Mouse (Mus musculus) embryonic stem cell, embryonic (primary cell): ENCODE measurements around the gene Ucp2.

Experiments used
- CTCF ChIA-PET, 4 experiments: fragments of 300-600 bp in 2 of 4; fragments of 350-600 bp in 2 of 4; sonication (Branson Sonifier 250); formaldehyde crosslinking; loops; one replicate each; lab custom pipeline; 2022; ENCODE audit warnings: inconsistent platforms in 2 of 4; lab: Charles Lee
- POLR2A ChIA-PET, 4 experiments: fragments of 300-600 bp in 2 of 4; fragments of 350-600 bp in 2 of 4; sonication (Branson Sonifier 250); formaldehyde crosslinking; loops; one replicate each; lab custom pipeline; 2022; ENCODE audit warnings: antibody characterized with exemption in 4 of 4, inconsistent platforms in 1 of 4; lab: Charles Lee

Ucp2 gene

GRCm38 (mm10) chr7:100493117-100493483 lies at the start of gene Ucp2:
Gene Ucp2, plus strand, starts transcription at chr7:100493337.
- ChIA-PET POLR2A (interaction anchor here in 3 of 4 experiments (0.5 to 21.9 kb wide), 34 partner anchors 9 to 1685 kb away, joined by 3 to 704 read pairs (median 8); partner anchors contain the start of genes Ucp3 (in 2 of the 3), Coa4 (in 1 of the 3), Dnajb13 (in 1 of the 3) and Fam168a (in 1 of the 3)), CTCF (interaction anchor here in 2 of 4 experiments (0.6 to 2.0 kb wide), 3 partner anchors 11 to 66 kb away, joined by 3 to 8 read pairs (median 3); no protein-coding TSS in a partner anchor)

GRCm38 (mm10) chr7:100443728-100444127 lies 49.4 kb upstream of the Ucp2 start:
- ChIA-PET CTCF (no interaction called here), POLR2A (interaction anchor here in 1 of 4 experiments (1.1 to 1.4 kb wide), 2 partner anchors 11 to 51 kb away, joined by 3 to 6 read pairs; no protein-coding TSS in a partner anchor)

- ChIA-PET CTCF (no interaction called here), POLR2A (interaction anchor here in 1 of 4 experiments (0.9 to 1.0 kb wide), 2 partner anchors 48 to 60 kb away, joined by 3 to 5 read pairs; no protein-coding TSS in a partner anchor)
Measured at GRCm38 (mm10) chr7:100446271-100446670, 46.9 kb upstream of the Ucp2 start.

GRCm38 (mm10) chr7:100448530-100448929 lies 44.6 kb upstream of the Ucp2 start:
- ChIA-PET CTCF (no interaction called here), POLR2A (interaction anchor here in 1 of 4 experiments (1.8 kb wide), 1 partner anchor 46 kb away, joined by 6 read pairs; no protein-coding TSS in a partner anchor)

GRCm38 (mm10) chr7:100448985-100449384 lies 44.2 kb upstream of the Ucp2 start:
- ChIA-PET POLR2A (interaction anchor here in 1 of 4 experiments (1.8 kb wide), 1 partner anchor 46 kb away, joined by 6 read pairs; no protein-coding TSS in a partner anchor), CTCF (no interaction called here)

- ChIA-PET POLR2A (interaction anchor here in 1 of 4 experiments (1.0 kb wide), 1 partner anchor 76 kb away, joined by 3 read pairs; no protein-coding TSS in a partner anchor), CTCF (no interaction called here)
Measured at GRCm38 (mm10) chr7:100458153-100458552, 35.0 kb upstream of the Ucp2 start.

GRCm38 (mm10) chr7:100459862-100460261 lies 33.3 kb upstream of the Ucp2 start:
- CTCF ChIA-PET, result no interaction called here

GRCm38 (mm10) chr7:100461621-100462151 lies 31.5 kb upstream of the Ucp2 start:
- ChIA-PET CTCF (no interaction called here), POLR2A (interaction anchor here in 2 of 4 experiments (0.6 to 1.9 kb wide), 3 partner anchors 11 to 857 kb away, joined by 3 to 5 read pairs (median 3); no protein-coding TSS in a partner anchor)

More at GRCm38 (mm10) chr7:100459862-100460261, 33.3 kb upstream of the Ucp2 start:
- POLR2A ChIA-PET, result no interaction called here

GRCm38 (mm10) chr7:100463194-100463593 lies 29.9 kb upstream of the Ucp2 start:
- CTCF ChIA-PET, result no interaction called here
- POLR2A ChIA-PET, result interaction anchor here in 3 of 4 experiments (1.1 to 1.8 kb wide), 4 partner anchors 9 to 36 kb away, joined by 3 to 5 read pairs (median 3); partner anchors contain the start of gene Ucp3 (in 1 of the 3)

GRCm38 (mm10) chr7:100463757-100464156 lies 29.4 kb upstream of the Ucp2 start:
- CTCF ChIA-PET, result no interaction called here
- POLR2A ChIA-PET, result interaction anchor here in 3 of 4 experiments (1.1 to 1.8 kb wide), 3 partner anchors 24 to 35 kb away, joined by 3 to 5 read pairs (median 3); no protein-coding TSS in a partner anchor

- CTCF ChIA-PET, result interaction anchor here in 1 of 4 experiments (0.6 kb wide), 1 partner anchor 91 kb away, joined by 3 read pairs; no protein-coding TSS in a partner anchor
- POLR2A ChIA-PET, result interaction anchor here in 3 of 4 experiments (0.6 to 1.8 kb wide), 5 partner anchors 30 to 89 kb away, joined by 3 to 6 read pairs (median 4); no protein-coding TSS in a partner anchor
Measured at GRCm38 (mm10) chr7:100464248-100464647, 28.9 kb upstream of the Ucp2 start.

- POLR2A ChIA-PET, result interaction anchor here in 2 of 4 experiments (0.7 to 1.3 kb wide), 3 partner anchors 29 to 714 kb away, joined by 3 to 6 read pairs (median 3); no protein-coding TSS in a partner anchor
Measured at GRCm38 (mm10) chr7:100465248-100465647, 27.9 kb upstream of the Ucp2 start.

GRCm38 (mm10) chr7:100465656-100466309 lies 27.4 kb upstream of the Ucp2 start:
- ChIA-PET CTCF (interaction anchor here (0.5 to 0.8 kb wide), 4 partner anchors 12 to 500 kb away, joined by 3 to 7 read pairs (median 4); no protein-coding TSS in a partner anchor), POLR2A (interaction anchor here in 2 of 4 experiments (0.7 to 1.3 kb wide), 4 partner anchors 19 to 713 kb away, joined by 3 to 4 read pairs (median 3); no protein-coding TSS in a partner anchor)

More at GRCm38 (mm10) chr7:100465248-100465647, 27.9 kb upstream of the Ucp2 start:
- CTCF ChIA-PET, result no interaction called here

GRCm38 (mm10) chr7:100466781-100467510 lies 26.2 kb upstream of the Ucp2 start:
- ChIA-PET CTCF (interaction anchor here in 2 of 4 experiments (0.7 to 0.8 kb wide), 2 partner anchors 39 to 1692 kb away, joined by 3 read pairs; no protein-coding TSS in a partner anchor), POLR2A (interaction anchor here in 2 of 4 experiments (0.6 to 1.3 kb wide), 4 partner anchors 17 to 132 kb away, joined by 3 to 4 read pairs (median 3); no protein-coding TSS in a partner anchor)

GRCm38 (mm10) chr7:100468761-100469160 lies 24.4 kb upstream of the Ucp2 start:
- CTCF ChIA-PET, result no interaction called here
- POLR2A ChIA-PET, result interaction anchor here in 2 of 4 experiments (1.1 to 6.4 kb wide), 5 partner anchors 25 to 36 kb away, joined by 3 to 35 read pairs (median 5); partner anchors contain the start of gene Ucp2 (in 2 of the 2)

GRCm38 (mm10) chr7:100469502-100469901 lies 23.6 kb upstream of the Ucp2 start:
- POLR2A ChIA-PET, result interaction anchor here in 2 of 4 experiments (0.6 to 6.4 kb wide), 5 partner anchors 24 to 66 kb away, joined by 3 to 35 read pairs (median 5); partner anchors contain the start of gene Ucp2 (in 2 of the 2)

GRCm38 (mm10) chr7:100470796-100471406 lies 22.2 kb upstream of the Ucp2 start:
- POLR2A ChIA-PET, result interaction anchor here in 2 of 4 experiments (1.3 to 6.4 kb wide), 3 partner anchors 9 to 23 kb away, joined by 3 to 35 read pairs (median 30); partner anchors contain the start of gene Ucp2 (in 2 of the 2)
- CTCF ChIA-PET, result interaction anchor here in 1 of 4 experiments (0.6 kb wide), 1 partner anchor 43 kb away, joined by 11 read pairs; no protein-coding TSS in a partner anchor

More at GRCm38 (mm10) chr7:100469502-100469901, 23.6 kb upstream of the Ucp2 start:
- CTCF ChIA-PET, result no interaction called here
